Mouse (Mus musculus) megakaryocyte, embryonic 14.5 days (primary cell): ENCODE data around the gene Chst15.

Experiments used
- FLI1 ChIP-seq: IDR thresholded peaks from 2 replicates; pipeline ENCODE4 v1.6.1; 2012; ENCODE audit warnings: low read length, inconsistent platforms, mixed read lengths
- GATA1 ChIP-seq: IDR thresholded peaks from 3 replicates; pipeline ENCODE4 v1.6.1; 2012; ENCODE audit warnings: mixed read lengths, low read length, inconsistent platforms, borderline replicate concordance

DNA sequence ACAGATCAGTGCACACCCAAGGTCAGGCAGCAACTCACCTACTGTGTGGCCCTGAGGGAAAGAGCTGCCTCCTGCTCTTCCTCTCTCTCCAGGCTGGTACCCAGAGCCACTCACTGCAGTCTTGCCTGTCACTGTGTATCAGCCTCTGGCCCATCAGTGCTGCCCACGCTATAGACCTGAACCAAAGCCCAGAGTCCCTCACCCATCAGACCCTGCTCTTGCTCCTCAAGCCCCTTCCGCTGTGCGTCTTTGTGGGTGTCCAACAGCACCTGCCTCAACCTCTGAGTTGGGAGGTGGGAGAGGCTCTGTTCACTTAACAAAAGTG, 29.7 kb downstream of the Chst15 start:
- TF ChIP-seq GATA1 (no peak), FLI1 (no peak)
